Mouse (Mus musculus) ZHBTc4 (cell line): ENCODE results near the gene Pla2g3.

ENCODE experiments used
- DNase-seq: peaks from one replicate; pipeline ENCODE4 v3.0.0-alpha.2; 2011; ENCODE audit warnings: low read depth, low spot score

Pla2g3 gene

GRCm38 (mm10) chr11:3487952-3488570, at the start of gene Pla2g3:
TSS of gene Pla2g3 (plus strand) at chr11:3488284.
- DNase-seq: no peak

GRCm38 (mm10) chr11:3441696-3442443, 46.2 kb upstream of the Pla2g3 start:
- DNase-seq: no peak

GRCm38 (mm10) chr11:3442677-3443076, 45.4 kb upstream of the Pla2g3 start:
- no peak for DNase-seq

- DNase-seq: no peak
These were observed 45.0 kb upstream of the Pla2g3 start for GRCm38 (mm10) chr11:3443091-3443490.

- no peak for DNase-seq
These were observed 43.2 kb upstream of the Pla2g3 start for GRCm38 (mm10) chr11:3444875-3445274.

GRCm38 (mm10) chr11:3451701-3452163, 36.4 kb upstream of the Pla2g3 start:
- peak; percentile 56 for DNase-seq

GRCm38 (mm10) chr11:3452167-3452639, 35.9 kb upstream of the Pla2g3 start, which contains the start of gene Rnf185:
TSS of gene Rnf185 (minus strand) at chr11:3452363.
- DNase-seq: peak; percentile 99

GRCm38 (mm10) chr11:3452769-3453168, 35.3 kb upstream of the Pla2g3 start:
- peak; percentile 82 for DNase-seq

- peak; percentile 78 for DNase-seq
These were observed 34.6 kb upstream of the Pla2g3 start for GRCm38 (mm10) chr11:3453467-3453866.

- DNase-seq: no peak
These were observed 33.6 kb upstream of the Pla2g3 start for GRCm38 (mm10) chr11:3454506-3454905.

GRCm38 (mm10) chr11:3456354-3456753, 31.7 kb upstream of the Pla2g3 start:
- DNase-seq: peak; percentile 83

- no peak for DNase-seq
These were observed 29.5 kb upstream of the Pla2g3 start for GRCm38 (mm10) chr11:3458428-3459104.

GRCm38 (mm10) chr11:3459105-3459468, 29.0 kb upstream of the Pla2g3 start:
- DNase-seq: peak; percentile 20

- no peak for DNase-seq
These were observed 25.2 kb upstream of the Pla2g3 start for GRCm38 (mm10) chr11:3462846-3463245.

- DNase-seq: peak; percentile 32
These were observed 16.6 kb upstream of the Pla2g3 start for GRCm38 (mm10) chr11:3471448-3471850.

GRCm38 (mm10) chr11:3472484-3472883, 15.6 kb upstream of the Pla2g3 start:
- DNase-seq: peak; percentile 94

- peak; percentile 59 for DNase-seq
These were observed 13.5 kb upstream of the Pla2g3 start for GRCm38 (mm10) chr11:3474480-3475115.

GRCm38 (mm10) chr11:3475489-3475888, 12.6 kb upstream of the Pla2g3 start:
- no peak for DNase-seq

- no peak for DNase-seq
These were observed 4.0 kb upstream of the Pla2g3 start for GRCm38 (mm10) chr11:3483980-3484642.

GRCm38 (mm10) chr11:3486349-3486748, 1.7 kb upstream of the Pla2g3 start:
- DNase-seq: no peak

- no peak for DNase-seq
These were observed 952 bp downstream of the Pla2g3 start for GRCm38 (mm10) chr11:3489036-3489435.
